Mouse (Mus musculus): ENCODE results near the gene Klra2.
"Not testable (repeated sequence)": the region's sequence is repeated elsewhere in the genome, so short reads cannot be mapped to it uniquely, and the experiment has no call there.

Gene Klra2

DNA sequence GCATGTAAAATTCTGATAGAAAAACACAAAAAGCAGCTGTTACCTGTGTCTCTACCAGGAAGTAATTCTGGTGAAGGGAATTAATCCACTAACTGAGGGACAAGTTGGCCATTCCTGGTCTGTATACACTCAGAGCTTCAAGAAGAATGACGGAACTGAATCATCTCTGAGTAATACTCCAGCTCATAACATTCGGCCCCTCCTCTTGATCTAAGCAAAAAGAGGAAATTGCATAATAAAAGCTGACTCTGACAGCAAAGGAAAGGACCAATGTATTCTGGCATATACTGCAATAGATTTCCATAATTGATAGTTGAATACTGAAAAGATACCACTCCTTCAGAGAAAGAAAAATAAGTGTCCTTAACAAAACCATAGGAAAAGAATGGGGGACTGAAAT is at the start of gene Klra2:
Gene Klra2 (minus strand): TSS at position 157 of the 400 bp plus-strand sequence.
- no peak for DNase-seq

DNA sequence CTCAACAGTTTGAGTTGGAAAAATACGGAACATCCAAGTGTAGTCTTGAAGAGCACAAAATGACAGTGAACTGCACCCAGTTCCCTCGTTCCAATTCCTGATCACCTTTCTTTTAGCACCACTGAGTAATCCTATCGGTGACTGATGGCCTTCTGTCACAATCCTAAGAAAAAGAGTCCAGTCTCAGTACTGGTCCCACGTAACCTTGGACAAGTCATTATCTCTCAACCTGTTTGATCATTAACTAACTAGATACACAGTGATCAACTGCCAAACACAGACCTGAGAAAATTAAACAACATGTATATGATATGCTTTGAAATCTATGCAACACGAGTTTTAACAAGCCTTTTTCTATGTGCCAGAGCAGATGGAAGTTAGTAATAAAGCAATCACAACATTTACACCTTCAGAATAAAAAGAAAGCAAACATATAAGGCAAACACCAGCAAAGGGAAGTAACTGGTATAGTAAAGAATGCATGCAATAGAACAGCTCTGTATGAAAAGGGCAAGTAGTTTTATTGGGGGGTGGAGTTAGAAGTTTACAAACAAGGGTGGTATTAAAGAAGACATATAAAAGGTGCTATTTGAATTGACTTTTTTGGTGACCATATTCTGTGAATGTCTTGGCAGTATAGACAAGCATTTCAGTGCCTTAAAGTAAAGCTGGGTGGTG is 47.4 kb upstream of the Klra2 start:
- no peak for DNase-seq

DNA sequence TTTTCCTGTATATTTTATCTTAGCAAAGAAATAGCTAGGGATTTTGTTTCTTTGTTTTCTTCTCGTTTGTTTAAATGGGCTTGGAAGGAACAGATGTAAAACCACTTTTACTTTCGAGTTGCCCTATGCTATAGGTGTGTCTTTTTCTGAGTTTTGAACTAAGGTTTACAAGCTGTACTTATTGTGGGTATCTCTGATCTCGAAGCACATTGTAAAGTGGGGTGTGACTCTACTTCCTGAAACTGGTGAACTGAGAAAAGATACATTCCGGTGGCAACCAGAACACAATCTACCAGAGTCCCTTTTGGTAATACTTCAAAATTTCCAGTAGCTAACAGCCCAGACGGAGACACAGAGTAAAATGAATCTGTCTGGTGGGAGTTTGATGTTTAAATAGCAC is 46.8 kb upstream of the Klra2 start:
- DNase-seq, result no peak

DNA sequence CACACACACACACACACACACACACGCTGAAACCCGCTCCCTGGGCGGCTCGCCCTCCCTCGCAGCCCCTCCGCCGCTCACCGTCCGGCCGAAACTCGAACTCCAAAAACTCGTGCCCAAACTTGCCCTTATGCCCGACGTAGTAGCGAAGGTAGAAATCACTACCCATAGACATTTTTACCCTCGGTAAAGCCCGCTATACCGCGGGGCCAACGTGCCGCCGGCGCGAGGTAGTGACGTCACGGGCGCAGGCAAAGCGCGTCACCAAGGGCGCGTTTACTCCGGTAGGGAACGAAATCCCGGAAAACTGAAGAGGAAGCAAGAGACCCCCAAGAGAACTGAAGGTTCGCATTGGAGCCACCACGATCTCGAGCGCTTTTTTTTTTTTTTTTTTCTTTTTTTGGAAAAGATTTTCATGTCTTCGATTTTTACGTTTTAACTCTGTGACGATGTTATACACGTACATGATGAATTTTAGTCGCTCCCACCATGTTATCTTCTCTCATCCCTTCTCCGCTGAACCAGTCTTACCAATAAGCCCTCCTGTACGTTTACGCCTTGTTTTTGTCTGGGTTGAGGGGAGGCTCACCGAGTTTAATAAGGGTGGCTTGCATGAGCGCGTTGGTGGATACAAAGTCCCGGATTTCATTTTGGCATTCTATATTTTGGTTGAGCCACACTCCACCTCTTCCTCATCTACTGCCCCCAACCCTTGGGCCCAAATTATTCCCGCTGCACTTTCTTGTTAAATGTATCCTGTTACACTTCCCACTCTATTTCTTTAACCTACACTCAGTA is 46.0 kb upstream of the Klra2 start, which contains the start of gene Magohb:
Gene Magohb (minus strand): TSS at position 254 of the 798 bp plus-strand sequence.
- peak; percentile 86 for DNase-seq

DNA sequence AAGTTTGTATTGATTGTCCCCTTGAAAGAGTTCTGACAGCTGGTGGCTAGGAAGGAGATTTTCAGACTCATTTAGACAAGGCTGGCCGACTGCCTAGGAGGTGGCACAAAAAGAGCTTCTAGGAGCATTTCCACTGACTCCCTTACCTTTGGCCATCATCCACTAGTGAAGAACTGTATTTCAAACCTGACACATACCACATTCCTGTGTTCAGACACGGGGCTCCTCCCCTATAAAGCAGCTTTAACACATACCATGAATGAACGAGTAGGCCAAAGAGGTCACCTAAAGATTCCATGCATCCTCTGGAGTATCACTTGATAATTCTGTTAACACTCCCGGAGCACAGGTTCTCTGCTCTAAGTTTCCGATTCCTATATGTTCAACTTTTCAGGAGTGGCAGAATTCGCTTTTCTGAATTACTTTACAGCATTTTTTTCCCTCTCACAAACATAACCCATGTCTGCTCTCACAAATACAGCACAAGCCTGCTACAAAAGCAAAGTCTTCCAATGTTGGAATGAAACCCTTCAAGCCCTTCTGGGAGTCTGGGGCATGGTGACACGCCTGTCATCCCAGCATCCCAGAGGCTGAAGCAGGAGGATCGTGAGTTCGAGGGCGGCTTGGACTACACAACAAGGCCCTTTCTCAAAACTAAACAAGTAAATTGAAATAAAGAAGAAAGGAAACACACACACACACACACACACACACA is 45.3 kb upstream of the Klra2 start:
- peak; percentile 2 for DNase-seq

DNA sequence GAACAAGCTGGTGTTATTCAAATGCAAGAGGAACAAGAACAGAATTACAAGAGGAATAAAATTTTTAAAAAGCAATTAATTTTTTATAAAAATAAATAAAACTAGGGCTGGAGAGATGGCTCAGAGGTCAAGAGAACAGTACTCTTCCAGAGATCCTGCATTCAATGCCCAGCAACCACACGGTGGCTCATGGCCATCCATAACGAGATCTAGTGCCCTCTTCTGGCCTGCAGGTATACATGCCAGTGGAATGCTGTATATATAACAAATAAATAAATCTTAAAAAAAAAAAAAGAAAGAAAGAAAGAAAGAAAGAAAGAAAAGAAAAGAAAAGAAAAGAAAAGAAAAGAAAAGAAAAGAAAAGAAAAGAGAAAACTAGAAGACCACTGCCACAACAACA is 43.3 kb upstream of the Klra2 start:
- DNase-seq, result peak; percentile 8

DNA sequence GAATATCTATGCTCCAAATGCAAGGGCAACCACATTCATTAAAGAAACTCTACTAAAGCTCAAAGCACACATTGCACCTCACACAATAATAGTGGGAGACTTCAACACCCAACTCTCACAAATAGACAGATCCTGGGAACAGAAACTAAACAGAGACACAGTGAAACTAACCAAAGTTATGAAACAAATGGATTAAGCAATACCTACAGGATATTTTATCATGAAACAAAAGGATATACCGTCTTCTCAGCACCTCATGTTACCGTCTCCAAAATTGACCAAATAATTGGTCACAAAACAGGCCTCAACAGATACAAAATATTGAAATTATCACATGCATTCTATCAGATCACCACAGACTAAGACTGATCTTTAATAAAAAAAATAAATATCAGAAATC is 31.0 kb upstream of the Klra2 start:
- DNase-seq, result not testable (repeated sequence)

DNA sequence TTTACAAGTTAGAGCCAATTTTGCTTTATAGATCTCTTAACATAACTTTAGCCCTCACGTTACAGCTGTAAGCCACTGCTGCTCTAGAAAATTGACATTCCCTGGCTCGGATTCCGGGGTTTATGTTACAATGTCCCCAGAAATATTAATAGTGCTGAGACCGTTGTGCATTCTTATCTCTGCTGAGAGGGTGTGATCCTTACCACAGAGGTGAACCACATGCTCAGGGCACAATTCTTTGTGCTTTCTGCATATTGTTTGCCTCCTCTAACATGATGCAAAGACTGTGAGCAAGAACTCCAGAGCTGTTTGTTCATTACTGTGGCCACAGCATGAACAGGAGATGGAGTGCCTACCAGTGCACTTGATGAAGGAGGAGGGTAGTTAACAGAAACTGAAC is 29.5 kb upstream of the Klra2 start:
- no peak for DNase-seq

DNA sequence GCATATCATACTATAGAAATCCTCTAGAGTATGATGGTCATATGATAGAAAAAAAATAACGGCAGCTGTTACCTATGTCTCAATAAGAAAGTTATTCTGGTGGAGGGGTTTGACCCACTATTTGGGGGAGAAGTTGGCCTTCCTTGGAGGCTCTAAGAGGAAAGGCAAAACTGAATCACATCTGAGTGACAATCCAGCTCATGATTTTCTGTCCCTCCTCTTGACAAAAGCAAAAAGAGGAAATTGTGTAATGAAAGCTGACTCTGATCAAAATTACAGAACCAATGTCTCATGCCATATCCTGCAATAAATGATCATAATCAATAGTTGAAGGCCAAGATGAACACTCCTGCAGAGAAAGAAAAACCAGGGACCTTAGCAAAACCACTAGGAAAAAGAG is 25.1 kb upstream of the Klra2 start:
- DNase-seq, result no peak

DNA sequence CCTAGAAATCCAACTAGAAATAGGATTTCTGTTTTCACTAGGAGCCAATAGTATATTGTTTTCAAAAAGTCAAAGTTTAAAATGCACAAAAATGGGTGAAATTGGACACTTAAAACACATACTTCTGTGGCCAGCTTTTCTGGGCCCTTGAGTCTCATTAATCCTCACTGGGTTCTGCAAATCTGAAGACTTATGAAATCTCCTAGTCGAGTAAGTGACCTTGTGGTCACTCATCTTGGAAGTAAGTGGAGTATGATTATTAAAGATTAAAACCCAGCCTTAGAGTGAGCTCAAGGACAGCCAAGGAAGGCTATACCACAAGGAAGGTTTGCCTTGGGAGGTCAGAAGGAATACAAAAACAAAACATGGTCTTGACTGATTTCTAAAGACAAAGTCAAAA is 23.1 kb upstream of the Klra2 start:
- no peak for DNase-seq

DNA sequence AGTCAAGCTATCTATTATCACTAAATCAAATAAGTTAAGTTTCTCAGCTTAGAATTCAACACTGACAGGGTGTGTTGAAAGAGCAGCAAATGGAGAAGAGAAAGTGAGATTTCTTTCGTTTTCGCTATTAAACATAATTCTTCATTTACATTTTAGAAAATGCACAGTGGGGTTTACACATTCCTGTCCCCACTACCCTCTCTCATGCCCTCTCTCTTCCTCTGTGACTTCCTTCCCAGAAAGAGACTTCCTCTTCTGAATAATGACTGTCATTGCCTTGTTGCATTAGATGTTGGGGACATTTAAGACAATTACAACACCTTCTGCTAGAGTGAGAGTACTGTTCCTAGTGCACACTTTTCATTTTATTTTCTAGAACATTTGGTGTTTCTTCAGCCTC is 22.4 kb upstream of the Klra2 start:
- no peak for DNase-seq

DNA sequence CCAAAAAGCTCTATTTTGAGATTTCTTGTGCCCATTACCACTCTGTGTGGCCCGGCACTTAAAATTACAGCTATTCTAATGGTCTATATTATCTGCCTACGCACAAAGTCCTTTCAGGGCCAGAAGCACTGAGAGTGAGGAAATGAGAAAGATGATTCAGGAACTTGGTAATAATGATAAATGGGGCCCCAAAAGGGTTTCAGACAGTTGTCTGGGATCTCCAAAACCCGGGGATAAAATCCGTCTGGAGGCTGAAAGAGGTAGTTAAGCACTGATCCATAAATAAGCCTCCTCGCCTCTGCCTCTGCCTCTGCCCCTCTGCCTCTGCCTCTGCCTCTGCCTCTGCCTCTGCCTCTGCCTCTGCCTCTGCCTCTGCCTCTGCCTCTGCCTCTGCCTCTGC is 17.0 kb upstream of the Klra2 start:
- DNase-seq, result no peak

DNA sequence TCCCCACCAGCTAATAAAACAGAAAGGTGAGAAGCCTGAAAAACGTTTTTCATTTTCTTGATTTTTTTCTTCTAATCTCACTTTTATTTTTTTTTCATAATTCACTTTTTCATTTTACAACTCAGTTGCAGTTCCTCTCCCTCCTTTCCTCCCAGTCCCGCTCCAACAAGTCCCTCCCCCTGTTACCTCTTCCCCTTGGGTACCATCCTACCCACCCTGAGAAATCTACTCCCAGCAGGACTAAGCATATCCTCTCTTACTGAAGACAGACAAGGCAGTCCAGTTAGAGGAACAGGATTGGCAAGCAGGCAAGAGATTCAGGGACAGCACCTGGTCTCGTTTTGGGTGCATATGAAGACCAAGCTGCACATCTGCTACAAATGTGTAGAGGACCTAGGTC is 15.6 kb upstream of the Klra2 start:
- no peak for DNase-seq

DNA sequence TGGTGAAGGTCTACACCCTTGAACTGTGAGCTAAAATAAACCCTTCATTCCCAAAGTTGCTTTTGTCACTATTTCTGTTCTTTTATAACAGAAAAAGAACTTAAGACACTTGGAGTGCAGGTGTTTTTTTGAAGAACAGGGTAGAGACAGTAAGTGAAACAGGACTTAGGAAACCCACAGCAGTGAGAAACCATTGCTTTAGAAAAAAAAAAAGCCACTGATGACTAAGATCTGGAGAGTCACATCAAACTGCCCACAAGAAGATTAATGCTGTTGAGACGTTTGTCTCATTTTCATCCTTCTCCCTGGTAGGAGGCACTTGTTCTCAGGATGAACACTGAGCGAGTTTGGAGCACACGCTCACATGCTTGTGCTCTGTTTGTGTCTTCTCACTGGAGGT is 14.8 kb upstream of the Klra2 start:
- DNase-seq, result no peak

DNA sequence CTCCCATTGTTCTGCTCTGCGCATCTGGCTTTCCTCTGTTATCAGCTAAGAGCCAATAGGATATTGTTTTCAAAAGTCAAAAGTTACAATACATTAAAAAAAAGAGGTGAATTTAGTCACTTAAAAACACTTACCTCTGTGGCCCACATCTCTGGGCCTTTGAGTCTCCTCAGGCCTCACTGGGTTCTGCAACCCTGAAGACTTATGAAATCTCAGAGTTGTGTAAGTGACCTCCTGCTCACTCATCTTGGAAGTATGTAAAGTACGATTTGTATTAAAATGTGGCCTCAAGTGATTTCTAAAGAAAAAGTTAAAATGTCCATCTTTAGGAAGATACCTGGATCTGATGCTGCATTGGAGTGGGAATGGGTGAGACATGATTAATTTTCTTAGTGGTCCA is 2.1 kb downstream of the Klra2 start:
- DNase-seq, result no peak
